Mouse (Mus musculus) neural tube, embryonic 11.5 days (tissue): ENCODE data around the gene Cds2. TPM values are rescaled to one million over a fixed set of nuclear protein-coding genes. Genes with fewer than 3 reads are reported as not detected.
"Not testable (repeated sequence)": the region's sequence is repeated elsewhere in the genome, so short reads cannot be mapped to it uniquely, and the experiment has no call there.

Experiments used
- ATAC-seq: fragments of 200-750 bp; cut with Nextera tagmentation; 2 replicates; pipeline ENCODE4 v1.8.0; 2017; ENCODE audit warnings: moderate number of reproducible peaks, mild to moderate bottlenecking, moderate TSS enrichment, moderate library complexity; ENCODE audit not compliant: insufficient read depth, low FRiP score, low TSS enrichment
- DNase-seq: peaks from one replicate; pipeline ENCODE4 v3.0.0-alpha.2; 2015; ENCODE audit warnings: low spot score
- H3K27ac ChIP-seq: fragments of 300-500 bp; sonication (generic); 2 replicates; pipeline ENCODE4 v1.5.1; 2014; ENCODE audit warnings: low read depth, mild to moderate bottlenecking, low read length
- H3K27me3 ChIP-seq: fragments of 300-500 bp; sonication (generic); 2 replicates; pipeline ENCODE4 v1.6.1; 2014; ENCODE audit warnings: mild to moderate bottlenecking, low read length, mixed read lengths; ENCODE audit not compliant: control insufficient read depth, insufficient read depth
- H3K36me3 ChIP-seq: fragments of 300-500 bp; sonication (generic); 2 replicates; pipeline ENCODE4 v1.6.1; 2014; ENCODE audit warnings: mild to moderate bottlenecking, low read length, moderate library complexity, mixed read lengths; ENCODE audit not compliant: control insufficient read depth, insufficient read depth
- H3K4me1 ChIP-seq: fragments of 300-500 bp; sonication (generic); 2 replicates; pipeline ENCODE4 v1.6.1; 2014; ENCODE audit warnings: low read length, mixed read lengths; ENCODE audit not compliant: control insufficient read depth, insufficient read depth
- H3K4me2 ChIP-seq: fragments of 300-500 bp; sonication (generic); 2 replicates; pipeline ENCODE4 v1.6.1; 2014; ENCODE audit warnings: low read depth, mild to moderate bottlenecking, moderate library complexity
- H3K4me3 ChIP-seq: fragments of 300-500 bp; sonication (generic); 2 replicates; pipeline ENCODE4 v1.5.1; 2014; ENCODE audit warnings: low read depth, low read length
- H3K9ac ChIP-seq: fragments of 300-500 bp; sonication (generic); 2 replicates; pipeline ENCODE4 v1.6.1; 2014; ENCODE audit warnings: mild to moderate bottlenecking, low read length
- H3K9me3 ChIP-seq: fragments of 300-500 bp; sonication (generic); 2 replicates; pipeline ENCODE4 v1.6.1; 2016; ENCODE audit warnings: low read length; ENCODE audit not compliant: control insufficient read depth
- WGBS: fragments of 180-500 bp; shearing (Covaris S2); extraction: QIAGEN DNeasy Blood & Tissue Kit; methylation state at CpG from one replicate; pipeline ENCODE4 v1.1.7; 2014; 5-methylcytosine and 5-hydroxymethylcytosine counted together
- polyA plus RNA-seq: library from polyadenylated mRNA; unstranded; fragments of >200 nt; fragmentation: Nextera tagmentation; extraction: Ambion mirVana; gene quantifications from 2 replicates; pipeline ENCODE4 v1.2.1, GENCODE M21; 2014

The Cds2 gene
- polyA plus RNA-seq, 1 experiment from 2014 or later = 37.6 TPM

DNA sequence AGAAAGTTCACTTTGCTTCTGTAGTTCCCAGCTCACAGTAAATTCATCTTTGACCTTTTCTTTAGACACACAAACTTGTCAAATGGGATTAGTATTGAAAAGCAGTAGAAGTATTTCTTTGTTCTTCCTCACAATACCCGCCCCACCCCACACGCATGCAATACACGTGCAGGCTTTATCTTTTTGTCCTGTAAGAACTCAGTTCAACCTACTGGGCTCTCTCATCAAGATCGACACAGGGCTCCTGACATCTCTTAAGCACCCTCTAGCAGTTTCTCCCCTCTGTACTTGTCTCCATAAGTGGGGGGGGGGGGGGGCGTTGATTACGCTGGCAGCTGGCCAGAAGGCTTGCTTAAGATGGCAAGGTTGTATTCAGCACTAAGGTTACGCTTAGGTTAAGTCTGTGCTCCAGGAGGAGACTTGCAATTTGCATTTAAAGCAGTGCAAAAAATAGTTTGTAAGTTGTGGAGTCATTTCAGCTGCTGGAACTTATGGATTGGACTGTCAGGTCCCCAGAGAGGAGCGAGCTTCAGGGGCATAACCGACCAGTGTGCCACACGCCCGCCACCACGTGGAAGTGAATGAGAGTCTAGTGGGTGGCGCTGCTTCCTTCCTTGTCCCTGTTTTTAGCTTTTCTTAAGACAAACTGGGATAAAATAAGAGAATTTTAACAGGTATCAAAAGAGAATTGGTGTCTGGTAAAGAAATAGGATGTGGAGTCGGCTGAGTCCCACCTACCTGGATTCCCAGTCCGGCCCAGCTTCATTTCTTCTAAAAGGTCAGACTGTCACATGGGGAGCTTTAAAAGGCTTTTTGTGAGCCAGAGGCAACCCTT, 20.5 kb downstream of the Cds2 start:
- DNase-seq (peak; percentile 25), ATAC-seq (no peak)
- H3K4me3 ChIP-seq = no peak overlapping the region
- H3K4me1 ChIP-seq = peaks cover 15% of the 10 kb centered on the region; the same call in 1 of the 2 replicates
- H3K27me3 ChIP-seq = no peaks in the 10 kb centered on the region
- H3K4me2 ChIP-seq = no peak overlapping the region
- H3K9ac ChIP-seq = no peak overlapping the region
- WGBS = 77% methylated on average over 15 of the region's 15 CpGs
- H3K9me3 ChIP-seq = no peaks in the 10 kb centered on the region
- H3K27ac ChIP-seq = no peak overlapping the region
- H3K36me3 ChIP-seq = no peaks in the 10 kb centered on the region

DNA sequence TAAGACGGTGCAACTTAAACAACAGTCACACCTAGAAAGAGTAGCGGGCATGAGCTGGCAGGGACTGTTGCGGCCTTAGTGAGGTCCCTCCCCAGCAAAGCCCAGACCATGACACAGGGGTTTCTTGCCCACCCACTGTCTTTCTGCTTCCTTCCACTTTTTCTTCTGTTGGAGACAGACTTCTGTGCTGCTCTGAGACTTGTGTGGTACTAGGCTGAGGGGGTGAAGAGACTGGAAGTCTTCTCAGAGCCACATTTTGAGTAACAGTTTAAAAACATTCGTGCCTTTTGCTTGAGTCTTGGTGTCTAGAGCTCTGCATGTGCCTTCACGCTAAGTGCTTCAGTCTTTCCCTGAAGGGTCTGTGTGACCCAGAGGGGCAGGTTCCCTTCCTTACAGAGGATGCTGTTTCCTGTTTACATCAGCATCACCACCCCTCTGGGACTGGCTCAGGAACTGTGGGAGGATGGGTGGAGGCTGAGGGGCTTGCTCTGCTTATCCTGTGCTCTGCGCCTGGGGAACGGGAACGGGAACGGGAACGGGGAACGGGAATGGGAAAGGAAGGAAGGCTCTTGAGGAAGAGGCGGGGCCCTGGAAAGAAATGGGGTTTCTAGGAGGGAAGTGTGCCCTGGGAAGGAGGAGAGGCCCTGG, 21.7 kb downstream of the Cds2 start:
- no peak overlapping the region for H3K4me2 ChIP-seq
- H3K36me3 ChIP-seq = no peaks in the 10 kb centered on the region
- no peaks in the 10 kb centered on the region for H3K9me3 ChIP-seq
- H3K4me1 ChIP-seq = peaks cover 15% of the 10 kb centered on the region; the same call in 1 of the 2 replicates
- no peaks in the 10 kb centered on the region for H3K27me3 ChIP-seq
- ATAC-seq (no peak), DNase-seq (peak; percentile 10)
- H3K4me3 ChIP-seq = no peak overlapping the region
- H3K27ac ChIP-seq = 0 out of 2 replicates have a peak overlapping the region, but pooled peaks have one; percentile 10
- 89% methylated on average over 12 of the region's 12 CpGs for WGBS
- no peak overlapping the region for H3K9ac ChIP-seq

DNA sequence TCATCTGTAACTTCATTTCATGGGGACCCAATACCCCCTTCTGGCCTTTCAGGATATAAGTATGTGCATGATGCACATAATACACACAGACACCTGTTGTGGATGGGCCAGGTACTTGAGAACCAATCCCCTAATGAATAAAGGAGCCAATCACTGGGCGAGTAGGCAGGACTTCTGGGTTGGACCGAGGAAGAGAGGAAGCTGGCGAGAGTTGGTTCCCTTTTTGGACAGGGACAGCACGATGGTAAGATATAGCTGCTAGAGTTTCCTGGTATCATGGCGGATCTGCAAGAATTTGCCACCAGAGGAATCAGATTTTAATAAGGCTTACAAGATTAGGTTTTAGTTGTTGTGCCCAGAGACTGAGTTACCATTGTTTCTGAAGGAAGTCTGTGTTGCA, 22.8 kb downstream of the Cds2 start:
- 93% methylated on average over 5 of the region's 5 CpGs for WGBS
- not testable (repeated sequence) for H3K4me3 ChIP-seq, H3K9ac ChIP-seq, ATAC-seq, H3K9me3 ChIP-seq, H3K27me3 ChIP-seq, H3K36me3 ChIP-seq, H3K4me2 ChIP-seq, DNase-seq, H3K27ac ChIP-seq
- H3K4me1 ChIP-seq = peaks cover 15% of the 10 kb centered on the region; the same call in 1 of the 2 replicates

DNA sequence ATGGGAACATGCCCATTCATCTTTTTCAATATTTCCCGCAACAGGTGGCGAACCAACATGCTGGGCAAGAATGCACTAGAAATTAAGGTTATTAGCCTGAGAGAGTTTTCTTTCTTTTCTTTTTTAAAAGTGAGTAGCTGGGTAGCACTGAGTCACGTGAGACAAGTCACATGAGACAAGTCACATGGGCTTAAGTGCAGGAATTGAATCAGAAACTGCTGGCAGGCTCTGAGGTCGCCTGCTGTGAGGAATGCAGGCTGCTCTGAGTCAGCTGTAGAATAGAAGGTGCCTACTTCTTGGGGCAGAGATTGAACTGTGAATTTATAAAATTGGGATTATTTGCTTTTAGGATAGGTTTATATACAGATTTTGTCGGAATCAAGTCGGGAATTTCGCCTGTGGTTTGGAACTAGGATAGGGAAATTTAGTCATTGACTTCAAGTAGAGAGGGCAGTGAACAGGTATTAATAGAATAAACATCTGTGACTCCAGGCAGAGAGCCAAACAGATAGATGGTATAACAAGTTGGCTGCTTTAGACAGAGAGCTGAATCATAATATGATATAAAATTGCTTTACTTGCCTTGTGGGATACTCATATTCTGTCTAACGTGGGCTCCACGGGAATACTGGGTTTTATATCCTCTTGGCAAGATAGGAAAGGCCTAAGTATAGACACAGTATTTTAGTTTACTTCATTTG, 23.6 kb downstream of the Cds2 start:
- Histone ChIP-seq H3K4me3 (no peak overlapping the region), H3K9ac (no peak overlapping the region), H3K4me1 (peaks cover 15% of the 10 kb centered on the region; the same call in 1 of the 2 replicates), H3K36me3 (no peaks in the 10 kb centered on the region), H3K27ac (no peak overlapping the region), H3K27me3 (no peaks in the 10 kb centered on the region), H3K4me2 (no peak overlapping the region), H3K9me3 (no peaks in the 10 kb centered on the region)
- WGBS = 91% methylated on average over 9 of the region's 9 CpGs
- DNase-seq = no peak
- ATAC-seq = no peak

DNA sequence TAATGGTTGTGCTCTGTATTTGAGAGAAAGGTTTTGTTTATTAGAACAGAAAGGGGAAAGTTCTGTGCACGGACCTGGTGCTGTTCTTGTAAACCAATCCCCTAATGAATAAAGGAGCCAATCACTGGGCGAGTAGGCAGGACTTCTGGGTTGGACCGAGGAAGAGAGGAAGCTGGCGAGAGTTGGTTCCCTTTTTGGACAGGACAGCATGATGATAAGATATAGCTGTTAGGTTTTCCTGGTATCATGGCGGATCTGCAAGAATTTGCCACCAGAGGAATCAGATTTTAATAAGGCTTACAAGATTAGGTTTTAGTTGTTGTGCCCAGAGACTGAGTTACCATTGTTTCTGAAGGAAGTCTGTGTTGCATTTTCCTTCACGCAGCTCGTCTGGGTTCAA, 26.3 kb downstream of the Cds2 start:
- not testable (repeated sequence) for ATAC-seq, H3K4me2 ChIP-seq, H3K4me3 ChIP-seq, DNase-seq, H3K27ac ChIP-seq, H3K36me3 ChIP-seq, H3K9ac ChIP-seq, H3K4me1 ChIP-seq, H3K9me3 ChIP-seq, H3K27me3 ChIP-seq
- 87% methylated on average over 5 of the region's 7 CpGs for WGBS

DNA sequence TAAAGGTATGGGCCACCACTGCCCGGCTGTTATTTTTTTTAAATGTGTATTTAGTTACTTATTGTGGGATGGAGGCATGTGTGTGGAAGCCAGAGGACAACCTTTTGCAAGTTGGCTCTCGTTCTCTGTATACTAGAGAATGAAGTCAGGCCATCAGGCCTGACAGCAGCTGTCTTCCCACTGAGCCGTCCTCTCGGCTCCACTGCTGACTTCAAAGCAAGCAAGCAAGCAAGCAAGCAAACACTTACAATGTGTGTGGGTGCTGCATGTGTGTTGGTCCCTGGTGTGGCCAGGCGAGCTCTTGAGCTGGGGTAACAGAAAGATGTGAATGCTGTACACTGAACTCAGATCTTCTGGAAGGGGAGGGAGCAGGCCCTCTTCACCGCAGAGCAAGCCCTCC, 27.9 kb downstream of the Cds2 start:
- DNase-seq = no peak
- ATAC-seq = no peak
- 81% methylated on average over 6 of the region's 6 CpGs for WGBS
- no peak overlapping the region for H3K27ac ChIP-seq
- H3K27me3 ChIP-seq = no peaks in the 10 kb centered on the region
- no peaks in the 10 kb centered on the region for H3K36me3 ChIP-seq
- H3K4me1 ChIP-seq = peaks cover 3% of the 10 kb centered on the region; the same call in 1 of the 2 replicates
- H3K9me3 ChIP-seq = no peaks in the 10 kb centered on the region
- no peak overlapping the region for H3K4me3 ChIP-seq
- H3K4me2 ChIP-seq = no peak overlapping the region
- no peak overlapping the region for H3K9ac ChIP-seq

DNA sequence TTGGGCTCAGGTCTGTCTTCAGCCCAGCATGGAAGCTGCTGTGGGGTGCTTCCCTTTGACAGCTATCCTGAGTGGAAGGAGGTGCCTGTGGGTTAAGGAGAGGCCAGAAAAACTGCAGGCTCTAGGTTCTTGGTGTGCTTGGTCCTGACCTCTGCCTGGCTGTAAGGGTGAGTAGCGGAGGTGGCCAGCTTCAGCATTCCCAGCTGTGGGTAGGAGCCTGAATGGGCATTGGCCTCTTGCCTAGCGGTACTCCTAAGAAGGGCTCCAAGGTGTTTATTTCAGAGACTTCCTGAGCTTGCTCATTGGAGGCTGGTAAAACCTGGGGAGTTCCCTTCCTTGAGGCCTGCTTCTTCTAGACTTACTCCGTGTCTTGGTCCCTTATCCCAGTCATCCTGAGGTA, 28.3 kb downstream of the Cds2 start:
- ATAC-seq = no peak
- Histone ChIP-seq H3K9ac (no peak overlapping the region), H3K4me1 (peaks cover 3% of the 10 kb centered on the region; the same call in 1 of the 2 replicates), H3K27me3 (no peaks in the 10 kb centered on the region), H3K4me3 (no peak overlapping the region), H3K27ac (no peak overlapping the region), H3K36me3 (no peaks in the 10 kb centered on the region), H3K9me3 (no peaks in the 10 kb centered on the region), H3K4me2 (no peak overlapping the region)
- 91% methylated on average over 3 of the region's 3 CpGs for WGBS
- no peak for DNase-seq

DNA sequence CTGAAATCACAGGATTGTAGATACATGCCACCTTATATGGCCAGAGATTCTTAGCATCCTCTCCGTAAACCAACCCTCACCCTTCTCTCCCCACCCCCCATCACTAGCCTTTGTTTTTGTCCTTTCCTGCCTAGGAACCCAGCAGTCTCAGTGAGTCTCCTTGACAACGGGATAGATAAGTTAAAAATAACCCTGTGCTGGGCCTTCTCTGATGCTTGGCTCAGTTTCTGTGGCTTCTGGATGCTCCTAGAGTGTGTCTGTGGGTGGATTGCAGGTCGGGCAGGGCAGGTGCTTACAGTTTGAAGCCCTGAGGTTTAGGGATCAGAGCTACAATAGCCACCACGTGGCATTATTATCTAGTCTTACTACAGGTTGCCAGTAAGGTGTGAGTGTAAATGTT, 29.1 kb downstream of the Cds2 start:
- Histone ChIP-seq H3K36me3 (no peaks in the 10 kb centered on the region), H3K4me1 (peaks cover 3% of the 10 kb centered on the region; the same call in 1 of the 2 replicates), H3K4me3 (no peak overlapping the region), H3K27ac (no peak overlapping the region), H3K27me3 (no peaks in the 10 kb centered on the region), H3K9me3 (no peaks in the 10 kb centered on the region), H3K4me2 (no peak overlapping the region), H3K9ac (no peak overlapping the region)
- WGBS = 42% methylated on average over 4 of the region's 4 CpGs
- ATAC-seq (no peak), DNase-seq (no peak)
